15 mouse cellular contexts compared by ENCODE assay signal in genomic region chr3:67280247-67280646, GRCm38 (mm10).
"Had no signal": no experiment of that assay in that cellular context is flagged by ENCODE, and none has a peak within 500 bp of the region (broad histone marks: within the 10 kb centered on the region; RNA-seq: fewer than 3 reads in every experiment).

No protein-coding gene starts in this region.

- H3K36me3 ChIP-seq: limb, embryonic 12.5 days; lung, embryonic 15.5 days; neural tube, embryonic 15.5 days had no signal

- H3K4me1 ChIP-seq: limb, embryonic 12.5 days; lung, embryonic 15.5 days; neural tube, embryonic 15.5 days had no signal

- H3K27me3 ChIP-seq: limb, embryonic 12.5 days; lung, embryonic 15.5 days; neural tube, embryonic 15.5 days had no signal

- H3K4me3 ChIP-seq: limb, embryonic 12.5 days; lung, embryonic 15.5 days; myocyte; neural tube, embryonic 15.5 days had no signal

- DNase-seq: kidney, adult 11 months; kidney, adult 9 months; kidney, postnatal 36 days; lung, postnatal 14 days; midbrain, embryonic 14.5 days; right cerebral cortex, adult 18-20 months; right cerebral cortex, postnatal 25 days; thymus, adult 18-20 months; thymus, postnatal 36 days had no signal

- H3K27ac ChIP-seq: kidney, postnatal 0 days; limb, embryonic 12.5 days; lung, embryonic 15.5 days; macrophage; neural tube, embryonic 15.5 days had no signal

- H3K4me2 ChIP-seq: limb, embryonic 12.5 days; lung, embryonic 15.5 days; neural tube, embryonic 15.5 days had no signal

- H3K9me3 ChIP-seq: limb, embryonic 12.5 days; lung, embryonic 15.5 days; neural tube, embryonic 15.5 days had no signal

- H3K9ac ChIP-seq: limb, embryonic 12.5 days; lung, embryonic 15.5 days; neural tube, embryonic 15.5 days had no signal
